Mouse (Mus musculus) ES-E14 (cell line): ENCODE measurements around the gene Cdh26. TPM values are rescaled to one million over a fixed set of nuclear protein-coding genes. Genes with fewer than 3 reads are reported as not detected.
A peak's percentile ranks its signal among the peaks of the same experiment; 100 is the strongest.

Source experiments
- DNase-seq: peaks from one replicate; pipeline ENCODE4 v3.0.0-alpha.2; 2013; ENCODE audit warnings: low read depth, low spot score
- H3K27ac ChIP-seq: 2 replicates; pipeline ENCODE4 v1.5.1; 2012; ENCODE audit warnings: low read depth, mild to moderate bottlenecking, low read length, moderate library complexity, mixed read lengths; ENCODE audit not compliant: poor library complexity, insufficient read depth, severe bottlenecking
- H3K36me3 ChIP-seq: 2 replicates; pipeline ENCODE4 v1.6.1; 2012; ENCODE audit warnings: mild to moderate bottlenecking, low read length, moderate library complexity, mixed read lengths; ENCODE audit not compliant: control insufficient read depth, poor library complexity, insufficient read depth, severe bottlenecking
- H3K4me1 ChIP-seq, 2 experiments: fragments of 150-350 bp in 1 of 2; sonication (generic) in 1 of 2; 2 replicates each; pipeline ENCODE4 v1.6.1; 2012; ENCODE audit warnings: low read length in 2 of 2, mild to moderate bottlenecking in 1 of 2, mixed read lengths in 1 of 2; ENCODE audit not compliant: control insufficient read depth in 2 of 2, insufficient read depth in 2 of 2, poor library complexity in 1 of 2
- H3K4me3 ChIP-seq, 2 experiments: fragments of 150-350 bp in 1 of 2; sonication (generic) in 1 of 2; 2 replicates each; pipeline ENCODE4 v1.5.1; 2012; ENCODE audit warnings: low read length in 2 of 2, low read depth in 1 of 2, mild to moderate bottlenecking in 1 of 2, mixed read lengths in 1 of 2; ENCODE audit not compliant: insufficient read depth in 1 of 2, poor library complexity in 1 of 2, severe bottlenecking in 1 of 2
- H3K9ac ChIP-seq: 2 replicates; pipeline ENCODE4 v1.6.1; 2012; ENCODE audit warnings: low read depth, mild to moderate bottlenecking, low read length, mixed read lengths; ENCODE audit not compliant: poor library complexity, insufficient read depth, severe bottlenecking
- H3K9me3 ChIP-seq: fragments of 150-350 bp; sonication (generic); 2 replicates; pipeline ENCODE4 v1.6.1; 2012; ENCODE audit warnings: low read depth, mild to moderate bottlenecking, low read length; ENCODE audit not compliant: control insufficient read depth, insufficient read depth
- CHD2 ChIP-seq: IDR thresholded peaks from 2 replicates; pipeline ENCODE4 v1.6.1; 2014; ENCODE audit warnings: mild to moderate bottlenecking, low read depth, low read length, inconsistent platforms
- HCFC1 ChIP-seq: IDR thresholded peaks from 2 replicates; pipeline ENCODE4 v1.6.1; 2012; ENCODE audit warnings: low read length, inconsistent platforms, borderline replicate concordance; ENCODE audit not compliant: insufficient read depth
- MAFK ChIP-seq: IDR thresholded peaks from 2 replicates; pipeline ENCODE4 v1.6.1; 2014; ENCODE audit warnings: mild to moderate bottlenecking, low read depth, low read length, inconsistent platforms; ENCODE audit not compliant: insufficient read depth
- ZC3H11A ChIP-seq: IDR thresholded peaks from 2 replicates; pipeline ENCODE4 v1.6.1; 2012; ENCODE audit warnings: low read depth, mild to moderate bottlenecking, inconsistent platforms, low read length, borderline replicate concordance
- ZNF384 ChIP-seq: IDR thresholded peaks from 2 replicates; pipeline ENCODE4 v1.6.1; 2012; ENCODE audit warnings: low read depth, low read length, inconsistent platforms
- in situ Hi-C, 2 experiments: fragments of 600-800 bp; cut with MboI; formaldehyde crosslinking; loops; one replicate each; pipeline ENCODE4 v1.15.1; 2025; ENCODE audit warnings: low sequenced_read_pairs in 2 of 2, inconsistent platforms in 1 of 2; ENCODE audit not compliant: unreplicated experiment in 2 of 2
- total RNA-seq: library from RNA; depleted of rRNA; stranded (reverse); fragments of 300-350 nt; gene quantifications from 2 replicates; pipeline ENCODE4 v1.2.3, GENCODE M21; 2012

Cdh26 gene
- total RNA-seq, 1 experiment = 0.22 TPM

DNA sequence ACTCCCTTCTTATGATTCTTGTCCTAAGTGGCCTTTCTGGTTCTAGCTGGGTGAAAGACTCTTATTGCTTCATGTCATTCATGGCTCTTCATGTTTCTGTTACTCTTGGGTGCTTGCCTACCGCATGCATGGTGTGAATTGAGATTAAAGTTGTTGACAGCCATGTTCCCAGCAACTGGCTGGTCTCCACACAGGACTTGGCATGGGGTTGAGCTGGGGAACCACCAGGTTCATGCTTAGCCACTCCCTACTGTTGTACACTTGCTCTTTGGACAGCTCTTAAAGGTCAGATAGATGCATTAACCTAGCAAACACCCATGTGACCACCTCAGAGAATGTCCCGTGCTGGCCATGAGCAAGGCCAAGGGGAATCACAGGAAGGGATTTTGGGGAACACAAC lies 50.6 kb downstream of the Cdh26 start:
- in situ Hi-C loops = no loop called here

GRCm38 (mm10) chr2:178483462-178483861 lies 53.1 kb downstream of the Cdh26 start:
- H3K9ac ChIP-seq = no peak overlapping the region
- in situ Hi-C loops = no loop called here
- H3K4me1 ChIP-seq = no peaks in the 10 kb centered on the region; a peak in 1 of 4 replicates
- TF ChIP-seq MAFK (peak; percentile 63; the same call in 1 of the 2 replicates), HCFC1 (no peak), ZNF384 (no peak)
- H3K27ac ChIP-seq = no peak overlapping the region
- no peaks in the 10 kb centered on the region for H3K36me3 ChIP-seq
- no peak overlapping the region for H3K4me3 ChIP-seq
- H3K9me3 ChIP-seq = no peaks in the 10 kb centered on the region
- DNase-seq = no peak

More for the DNA sequence above, 50.6 kb downstream of the Cdh26 start:
- TF ChIP-seq HCFC1 (no peak), ZNF384 (no peak), CHD2 (no peak), MAFK (no peak), ZC3H11A (no peak)
- H3K36me3 ChIP-seq = no peaks in the 10 kb centered on the region
- H3K9ac ChIP-seq = no peak overlapping the region
- H3K4me1 ChIP-seq = no peaks in the 10 kb centered on the region; a peak in 1 of 4 replicates
- no peak overlapping the region for H3K27ac ChIP-seq
- H3K4me3 ChIP-seq = no peak overlapping the region
- no peak for DNase-seq
- no peaks in the 10 kb centered on the region for H3K9me3 ChIP-seq

GRCm38 (mm10) chr2:178488276-178488675 lies 57.9 kb downstream of the Cdh26 start:
- Histone ChIP-seq H3K4me3 (no peak overlapping the region), H3K9me3 (no peaks in the 10 kb centered on the region), H3K9ac (no peak overlapping the region), H3K36me3 (no peaks in the 10 kb centered on the region), H3K27ac (no peak overlapping the region), H3K4me1 (no peaks in the 10 kb centered on the region)
- DNase-seq = no peak
- in situ Hi-C loops = no loop called here
- TF ChIP-seq HCFC1 (no peak), ZNF384 (no peak), CHD2 (no peak), ZC3H11A (no peak), MAFK (no peak)

- H3K4me3 ChIP-seq = no peak overlapping the region
- in situ Hi-C loops = no loop called here
- DNase-seq = no peak
- H3K9ac ChIP-seq = no peak overlapping the region
- H3K27ac ChIP-seq = no peak overlapping the region
- H3K9me3 ChIP-seq = no peaks in the 10 kb centered on the region
- no peaks in the 10 kb centered on the region for H3K4me1 ChIP-seq
- TF ChIP-seq MAFK (no peak), HCFC1 (no peak), ZC3H11A (no peak), ZNF384 (no peak), CHD2 (no peak)
- no peaks in the 10 kb centered on the region for H3K36me3 ChIP-seq
These were observed 60.1 kb downstream of the Cdh26 start for GRCm38 (mm10) chr2:178490245-178490920.

DNA sequence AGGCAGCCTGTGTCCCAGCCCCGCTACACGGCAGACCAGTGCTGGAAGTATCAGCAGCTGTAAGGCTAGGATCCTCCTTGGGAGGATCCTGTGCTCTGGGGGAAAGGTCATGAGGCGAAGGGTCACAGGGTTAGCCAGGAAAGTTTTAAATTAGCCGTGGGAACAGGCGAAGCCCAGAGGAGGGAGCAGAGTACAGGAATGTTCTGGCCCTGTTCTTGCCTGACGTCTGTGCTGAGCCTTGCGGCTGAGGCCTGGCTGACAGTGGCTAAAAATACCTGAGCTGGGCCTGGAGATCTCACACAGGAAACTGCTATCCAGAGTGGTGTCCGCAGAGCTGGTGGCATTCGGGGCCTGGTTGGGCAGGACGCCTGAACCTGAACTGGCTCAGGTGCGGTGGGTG lies 63.7 kb downstream of the Cdh26 start:
- in situ Hi-C loops = no loop called here
- H3K4me1 ChIP-seq = no peaks in the 10 kb centered on the region

More for the DNA sequence above, 63.7 kb downstream of the Cdh26 start:
- Histone ChIP-seq H3K27ac (no peak overlapping the region), H3K9ac (no peak overlapping the region), H3K4me3 (no peak overlapping the region), H3K36me3 (no peaks in the 10 kb centered on the region), H3K9me3 (no peaks in the 10 kb centered on the region)
- TF ChIP-seq HCFC1 (no peak), ZC3H11A (no peak), ZNF384 (no peak), MAFK (no peak), CHD2 (no peak)
- DNase-seq = no peak
